Mouse (Mus musculus) lung, embryonic 14.5 days (tissue): Measurements from ENCODE around the gene Sypl2. TPM values are rescaled to one million over a fixed set of nuclear protein-coding genes. Genes with fewer than 3 reads are reported as not detected.

Source experiments
- ATAC-seq: fragments of 200-750 bp; cut with Nextera tagmentation; 2 replicates; pipeline ENCODE4 v1.8.0; 2017; ENCODE audit warnings: mild to moderate bottlenecking, moderate TSS enrichment, moderate library complexity; ENCODE audit not compliant: insufficient read depth
- DNase-seq: peaks from one replicate; pipeline ENCODE4 v3.0.0-alpha.2; 2015
- H3K27ac ChIP-seq: fragments of 300-500 bp; sonication (generic); 2 replicates; pipeline ENCODE4 v1.5.1; 2014; ENCODE audit warnings: low read depth, mild to moderate bottlenecking, moderate library complexity
- H3K27me3 ChIP-seq: fragments of 300-500 bp; sonication (generic); 2 replicates; pipeline ENCODE4 v1.6.1; 2014; ENCODE audit warnings: low read length, control low read depth; ENCODE audit not compliant: insufficient read depth
- H3K36me3 ChIP-seq: fragments of 300-500 bp; sonication (generic); 2 replicates; pipeline ENCODE4 v1.6.1; 2014; ENCODE audit warnings: control low read depth; ENCODE audit not compliant: insufficient read depth
- H3K4me1 ChIP-seq: fragments of 300-500 bp; sonication (generic); 2 replicates; pipeline ENCODE4 v1.6.1; 2014; ENCODE audit warnings: antibody characterized with exemption, control low read depth; ENCODE audit not compliant: insufficient read depth
- H3K4me2 ChIP-seq: fragments of 300-500 bp; sonication (generic); 2 replicates; pipeline ENCODE4 v1.6.1; 2014; ENCODE audit warnings: mild to moderate bottlenecking
- H3K4me3 ChIP-seq: fragments of 300-500 bp; sonication (generic); 2 replicates; pipeline ENCODE4 v1.5.1; 2014; ENCODE audit warnings: low read depth, low read length
- H3K9ac ChIP-seq: fragments of 300-500 bp; sonication (generic); 2 replicates; pipeline ENCODE4 v1.6.1; 2014
- H3K9me3 ChIP-seq: fragments of 300-500 bp; sonication (generic); 2 replicates; pipeline ENCODE4 v1.6.1; 2016; ENCODE audit warnings: low read depth, low read length, control low read depth
- CTCF ChIP-seq: IDR thresholded peaks from 2 replicates; pipeline ENCODE4 v1.5.1; 2016; ENCODE audit warnings: antibody characterized with exemption, low read depth
- WGBS: fragments of 180-500 bp; shearing (Covaris S2); extraction: QIAGEN DNeasy Blood & Tissue Kit; methylation state at CpG from one replicate; pipeline ENCODE4 v1.1.7; 2014; 5-methylcytosine and 5-hydroxymethylcytosine counted together
- polyA plus RNA-seq: library from polyadenylated mRNA; unstranded; fragments of >200 nt; fragmentation: Nextera tagmentation; extraction: Ambion mirVana; gene quantifications from 2 replicates; pipeline ENCODE4 v1.2.1, GENCODE M21; 2014

Gene Sypl2
- polyA plus RNA-seq, 1 experiment from 2014 or later: 0.96 TPM

GRCm38 (mm10) chr3:108187111-108187795 is 39.2 kb downstream of the Sypl2 start:
- Histone ChIP-seq H3K9me3 (no peaks in the 10 kb centered on the region), H3K4me3 (no peak overlapping the region; the same call in 1 of the 2 replicates), H3K9ac (peak overlapping the region; percentile 59; the same call in 1 of the 2 replicates)

GRCm38 (mm10) chr3:108186098-108187047 is 40.1 kb downstream of the Sypl2 start, which contains the start of gene Amigo1:
Gene Amigo1, plus strand, starts transcription at chr3:108186335.
- Histone ChIP-seq H3K9ac (peak within 1 kb of the TSS; percentile 59), H3K9me3 (no peaks in the 10 kb centered on the region), H3K4me3 (peak within 1 kb of the TSS; percentile 61), H3K27ac (no peak within 1 kb of the TSS), H3K4me1 (peaks cover 2% of the 10 kb centered on the region; the same call in 1 of the 2 replicates), H3K27me3 (peaks cover 21% of the 10 kb centered on the region), H3K4me2 (peak within 1 kb of the TSS; percentile 95), H3K36me3 (no peaks in the 10 kb centered on the region)
- 2% methylated on average over 68 of the region's 100 CpGs for WGBS
- peak; percentile 65 for ATAC-seq
- TF ChIP-seq CTCF: no peak
- DNase-seq: peak; percentile 72

More at GRCm38 (mm10) chr3:108187111-108187795, 39.2 kb downstream of the Sypl2 start:
- 59% methylated on average over 20 of the region's 20 CpGs for WGBS
- H3K27me3 ChIP-seq: peaks cover 21% of the 10 kb centered on the region
- H3K27ac ChIP-seq: no peak overlapping the region
- H3K36me3 ChIP-seq: no peaks in the 10 kb centered on the region
- 0 out of 2 replicates have a peak, but pooled peaks have one; percentile 3 for ATAC-seq
- peaks cover 2% of the 10 kb centered on the region; the same call in 1 of the 2 replicates for H3K4me1 ChIP-seq
- no peak for DNase-seq
- no peak for TF ChIP-seq CTCF
- peak overlapping the region; percentile 95 for H3K4me2 ChIP-seq

GRCm38 (mm10) chr3:108185460-108186097 is 40.9 kb downstream of the Sypl2 start:
- H3K9ac ChIP-seq: peak overlapping the region; percentile 59
- 2% methylated on average over 16 of the region's 16 CpGs for WGBS
- H3K4me3 ChIP-seq: peak overlapping the region; percentile 61
- H3K4me2 ChIP-seq: peak overlapping the region; percentile 95
- peaks cover 21% of the 10 kb centered on the region for H3K27me3 ChIP-seq
- peaks cover 2% of the 10 kb centered on the region; the same call in 1 of the 2 replicates for H3K4me1 ChIP-seq
- ATAC-seq (no peak), DNase-seq (peak; percentile 50)
- H3K9me3 ChIP-seq: no peaks in the 10 kb centered on the region
- H3K36me3 ChIP-seq: no peaks in the 10 kb centered on the region
- no peak for TF ChIP-seq CTCF
- H3K27ac ChIP-seq: no peak overlapping the region

- Histone ChIP-seq H3K9me3 (no peaks in the 10 kb centered on the region), H3K4me3 (no peak overlapping the region), H3K4me1 (peaks cover 2% of the 10 kb centered on the region), H3K27me3 (peaks cover 21% of the 10 kb centered on the region), H3K4me2 (no peak overlapping the region), H3K9ac (no peak overlapping the region), H3K27ac (no peak overlapping the region), H3K36me3 (no peaks in the 10 kb centered on the region)
- TF ChIP-seq CTCF: no peak
- no peak for DNase-seq
- ATAC-seq: no peak
- 52% methylated on average over 3 of the region's 3 CpGs for WGBS
These were observed 41.7 kb downstream of the Sypl2 start for GRCm38 (mm10) chr3:108184742-108185141.

- Histone ChIP-seq H3K27ac (no peak overlapping the region), H3K4me2 (no peak overlapping the region), H3K27me3 (peaks cover 8% of the 10 kb centered on the region; the same call in 1 of the 2 replicates), H3K4me3 (no peak overlapping the region), H3K9ac (no peak overlapping the region), H3K9me3 (no peaks in the 10 kb centered on the region), H3K4me1 (peaks cover 2% of the 10 kb centered on the region; the same call in 1 of the 2 replicates), H3K36me3 (no peaks in the 10 kb centered on the region)
- ATAC-seq (no peak), DNase-seq (no peak)
- no peak for TF ChIP-seq CTCF
- 33% methylated on average over 2 of the region's 2 CpGs for WGBS
These were observed 45.9 kb downstream of the Sypl2 start for GRCm38 (mm10) chr3:108180514-108180913.

- peak; percentile 83 for DNase-seq
- Histone ChIP-seq H3K4me2 (no peak overlapping the region), H3K4me1 (no peaks in the 10 kb centered on the region; the same call in 1 of the 2 replicates), H3K9me3 (no peaks in the 10 kb centered on the region), H3K36me3 (no peaks in the 10 kb centered on the region), H3K27ac (no peak overlapping the region), H3K4me3 (no peak overlapping the region), H3K9ac (no peak overlapping the region), H3K27me3 (no peaks in the 10 kb centered on the region)
- peak; percentile 29 for TF ChIP-seq CTCF
- WGBS: 41% methylated on average over 7 of the region's 7 CpGs
- peak; percentile 90; the same call in 1 of the 2 replicates for ATAC-seq
These were observed 47.4 kb downstream of the Sypl2 start for GRCm38 (mm10) chr3:108178756-108179715.
